Mouse (Mus musculus) thymus, postnatal 4 days (tissue): ENCODE data around the gene Tecr.

ENCODE experiments used
- DNase-seq: peaks from one replicate; pipeline ENCODE4 v3.0.0; 2021

Tecr gene

DNA sequence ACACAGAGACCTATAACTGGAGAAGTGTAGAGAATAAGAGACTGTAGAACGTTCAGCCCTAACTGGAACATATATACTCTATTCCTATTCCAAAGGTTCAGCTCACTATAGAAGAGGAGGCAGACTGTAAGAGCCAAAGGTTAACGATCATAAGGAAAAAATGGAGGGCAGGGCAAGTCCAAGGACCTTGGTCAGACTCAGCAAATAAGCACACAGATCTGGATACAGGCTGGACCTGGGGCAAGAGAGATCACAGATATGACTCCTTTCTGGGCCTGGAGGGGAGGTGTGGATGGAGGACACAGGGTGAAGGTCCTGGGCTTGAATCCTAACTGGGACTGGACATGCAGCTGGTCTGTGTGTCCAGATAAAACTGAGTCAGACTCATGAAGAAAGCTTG lies 73.0 kb downstream of the Tecr start:
- DNase-seq: no peak
